Mouse (Mus musculus) stomach, adult 2 months (tissue): Measurements from ENCODE around the gene Rfxank. TPM values are rescaled to one million over a fixed set of nuclear protein-coding genes. Genes with fewer than 3 reads are reported as not detected.

Experiments used
- polyA plus RNA-seq: library from polyadenylated mRNA; depleted of rRNA; stranded (reverse); fragments of >200 nt; gene quantifications from 2 replicates; pipeline ENCODE4 v1.2.3, GENCODE M21; 2012; rRNA removed

Rfxank gene
- 15.6 and 18.6 TPM in 2 replicates for polyA plus RNA-seq

GRCm38 (mm10) chr8:70139026-70139857, at the start of gene Rfxank, which contains the start of the genes Borcs8 and Mef2b:
Rfxank (minus strand) TSS chr8:70139154.
Borcs8 (plus strand) TSS chr8:70139499.
Mef2b (plus strand) TSS chr8:70139711.

GRCm38 (mm10) chr8:70172043-70172681, 33.2 kb upstream of the Rfxank start, which contains the start of gene Tmem161a:
Tmem161a (plus strand) TSS chr8:70172356.

GRCm38 (mm10) chr8:70131166-70131883, 7.6 kb downstream of the Rfxank start, which contains the start of gene Nr2c2ap:
Nr2c2ap (plus strand) TSS chr8:70131333.

GRCm38 (mm10) chr8:70120667-70121066, 18.3 kb downstream of the Rfxank start, which contains the start of gene Ncan:
Ncan (minus strand) TSS chr8:70120873.

GRCm38 (mm10) chr8:70083285-70083684, 55.7 kb downstream of the Rfxank start, which contains the start of gene Hapln4:
Hapln4 (plus strand) TSS chr8:70083457.

Other genes starting within 250 kb of the Rfxank start
- gene Tssk6, start 237.0 kb downstream of the Rfxank start, polyA plus RNA-seq: 0.88 and 1.7 TPM in 2 replicates
- gene Ndufa13, start 236.6 kb downstream of the Rfxank start, polyA plus RNA-seq: 58.7 and 79.5 TPM in 2 replicates
- 1.7 and 2.6 TPM in 2 replicates for gene Yjefn3, start 236.4 kb downstream of the Rfxank start, polyA plus RNA-seq
- 41.2 and 45.5 TPM in 2 replicates for gene Gatad2a, start 142.8 kb downstream of the Rfxank start, polyA plus RNA-seq
- gene Mau2, start 96.4 kb downstream of the Rfxank start, polyA plus RNA-seq: 27.5 and 35.3 TPM in 2 replicates
- 2.5 and 5.6 TPM in 2 replicates for gene Sugp1, start 96.3 kb downstream of the Rfxank start, polyA plus RNA-seq
- 4.8 and 19.7 TPM in 2 replicates for gene Tm6sf2, start 66.2 kb downstream of the Rfxank start, polyA plus RNA-seq
- gene Hapln4, start 55.7 kb downstream of the Rfxank start, polyA plus RNA-seq: 0.58 and 0.99 TPM in 2 replicates
- 0.04 TPM in 1 of 2 replicates, not detected in the other for gene Ncan, start 18.3 kb downstream of the Rfxank start, polyA plus RNA-seq
- 6.0 and 7.6 TPM in 2 replicates for gene Nr2c2ap, start 7.8 kb downstream of the Rfxank start, polyA plus RNA-seq
- 32.5 and 46.3 TPM in 2 replicates for gene Borcs8, start 345 bp upstream of the Rfxank start, polyA plus RNA-seq
- gene Mef2b, start 557 bp upstream of the Rfxank start, polyA plus RNA-seq: 0.16 and 0.40 TPM in 2 replicates
- gene Tmem161a, start 33.2 kb upstream of the Rfxank start, polyA plus RNA-seq: 96.3 and 97.2 TPM in 2 replicates
- gene Slc25a42, start 73.2 kb upstream of the Rfxank start, polyA plus RNA-seq: 14.0 and 18.8 TPM in 2 replicates
- 11.0 and 11.3 TPM in 2 replicates for gene Sugp2, start 95.1 kb upstream of the Rfxank start, polyA plus RNA-seq
- 11.8 and 15.5 TPM in 2 replicates for gene Armc6, start 95.3 kb upstream of the Rfxank start, polyA plus RNA-seq
- 16.3 and 20.1 TPM in 2 replicates for gene Homer3, start 143.7 kb upstream of the Rfxank start, polyA plus RNA-seq
- 27.2 and 35.4 TPM in 2 replicates for gene Ddx49, start 163.3 kb upstream of the Rfxank start, polyA plus RNA-seq
- 316 and 417 TPM in 2 replicates for gene Cope, start 163.4 kb upstream of the Rfxank start, polyA plus RNA-seq
- 0.60 and 0.78 TPM in 2 replicates for gene Cers1, start 176.6 kb upstream of the Rfxank start, polyA plus RNA-seq
- 2.0 and 2.2 TPM in 2 replicates for gene Gdf1, start 190.7 kb upstream of the Rfxank start, polyA plus RNA-seq
- gene Upf1, start 214.1 kb upstream of the Rfxank start, polyA plus RNA-seq: 19.1 and 21.6 TPM in 2 replicates
- gene Comp, start 234.4 kb upstream of the Rfxank start, polyA plus RNA-seq: 0.14 and 0.28 TPM in 2 replicates